Mouse (Mus musculus): ENCODE data around the gene Tmem56.

Gene Tmem56

DNA sequence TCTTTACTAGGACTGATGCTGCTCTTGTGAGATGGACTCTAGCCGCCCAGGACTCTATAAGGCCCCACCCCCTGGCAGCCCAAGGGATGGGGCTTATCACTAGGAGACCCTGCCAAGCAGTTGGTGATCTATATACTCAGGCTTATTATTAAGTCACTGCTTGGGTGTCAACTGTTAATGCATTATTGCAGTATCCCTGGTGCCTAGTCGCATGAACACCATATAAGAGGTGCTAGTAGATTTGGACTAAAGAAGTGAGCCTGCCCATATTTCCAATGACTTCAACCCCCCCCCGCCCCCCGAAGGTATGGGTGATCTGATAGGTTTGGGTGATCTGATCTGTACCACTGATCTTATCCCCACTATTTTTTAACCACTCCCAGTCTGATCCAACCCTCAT is at the start of gene Tmem56:
TSS of gene Tmem56 (minus strand) at position 101 of the 400 bp plus-strand sequence.
- DNase-seq (ENCODE audit: low spot score in 2 of 2), result no peak

DNA sequence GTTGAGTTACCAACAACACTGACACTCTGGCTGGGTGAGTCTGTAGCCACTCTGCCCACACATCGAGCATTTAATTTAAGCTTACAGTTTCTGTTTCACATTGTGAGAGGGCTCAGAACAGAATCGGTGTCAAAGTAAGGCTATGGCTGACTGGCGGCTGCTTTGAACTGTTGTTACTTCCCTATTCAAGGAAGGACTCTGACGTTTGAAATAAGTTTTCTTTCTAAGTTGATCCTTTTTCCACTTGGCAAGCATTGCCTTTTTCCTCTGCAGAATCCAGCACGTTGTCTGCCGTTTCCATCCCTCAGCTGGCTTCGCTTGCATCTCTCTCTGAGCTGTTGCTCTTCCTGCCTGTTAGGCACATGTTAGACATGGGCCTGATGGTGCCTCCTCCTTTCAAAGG is 47.3 kb upstream of the Tmem56 start:
- DNase-seq (ENCODE audit: low spot score in 2 of 2), result no peak

DNA sequence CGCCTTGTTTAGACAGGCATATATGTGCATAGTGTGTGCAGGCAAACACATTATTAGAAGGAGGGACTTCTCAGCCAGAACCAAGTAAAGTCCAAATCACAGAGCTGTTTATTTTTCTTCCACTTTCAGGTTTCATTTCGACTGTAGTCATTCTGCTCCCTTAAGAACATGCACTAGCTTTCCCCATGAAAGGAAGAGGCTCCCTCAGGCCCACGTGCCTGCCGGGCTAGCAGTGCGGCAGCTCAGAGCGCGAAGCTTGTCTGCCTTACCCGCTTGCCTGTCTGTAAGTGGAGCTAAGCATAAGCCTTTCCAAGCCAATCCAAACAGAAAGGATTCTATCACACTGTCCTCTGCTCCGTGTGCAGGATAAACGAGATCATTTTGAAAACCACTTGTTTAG is 46.7 kb upstream of the Tmem56 start:
- no peak for DNase-seq (ENCODE audit: low spot score in 2 of 2)

DNA sequence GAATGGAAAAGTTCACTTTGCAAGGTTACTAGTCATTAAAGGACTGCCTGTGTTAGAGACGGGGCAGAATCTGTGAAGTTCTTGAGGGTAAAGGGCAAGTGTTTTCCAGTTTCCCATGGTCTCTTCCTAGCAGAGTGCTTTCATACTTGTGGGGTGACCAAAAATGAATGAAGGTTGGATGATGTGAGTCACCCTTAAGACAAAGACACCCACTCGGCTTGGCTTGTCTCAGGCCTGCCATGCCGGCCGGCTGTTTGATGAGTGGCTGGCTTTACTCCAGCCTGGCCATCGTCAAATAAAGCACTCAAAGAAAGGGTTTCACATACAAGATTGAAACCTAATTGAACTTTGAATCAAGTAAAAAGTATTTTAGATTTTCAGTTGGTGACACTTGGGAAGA is 44.5 kb upstream of the Tmem56 start:
- DNase-seq (ENCODE audit: low spot score in 2 of 2), result no peak

DNA sequence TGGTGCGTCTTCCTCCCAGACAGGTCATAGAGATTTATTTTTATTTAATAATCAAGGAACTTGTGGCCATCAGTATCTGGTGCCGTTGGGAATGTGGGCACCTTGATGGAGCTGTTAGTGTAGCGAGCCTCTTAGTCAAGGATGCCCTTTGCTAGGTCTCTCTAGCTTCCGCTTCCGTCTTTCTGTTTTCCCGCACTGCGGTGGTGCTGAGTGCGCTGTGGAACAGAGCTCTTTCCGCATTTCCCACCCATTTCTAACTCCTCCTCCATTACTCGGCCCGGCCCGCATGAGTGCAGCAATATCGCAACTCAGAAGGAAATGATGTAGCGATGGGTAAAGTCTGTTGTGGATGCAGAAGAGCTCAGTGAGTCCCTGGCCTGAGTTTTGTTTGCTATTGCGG is 40.5 kb upstream of the Tmem56 start:
- no peak for DNase-seq (ENCODE audit: low spot score in 2 of 2)

DNA sequence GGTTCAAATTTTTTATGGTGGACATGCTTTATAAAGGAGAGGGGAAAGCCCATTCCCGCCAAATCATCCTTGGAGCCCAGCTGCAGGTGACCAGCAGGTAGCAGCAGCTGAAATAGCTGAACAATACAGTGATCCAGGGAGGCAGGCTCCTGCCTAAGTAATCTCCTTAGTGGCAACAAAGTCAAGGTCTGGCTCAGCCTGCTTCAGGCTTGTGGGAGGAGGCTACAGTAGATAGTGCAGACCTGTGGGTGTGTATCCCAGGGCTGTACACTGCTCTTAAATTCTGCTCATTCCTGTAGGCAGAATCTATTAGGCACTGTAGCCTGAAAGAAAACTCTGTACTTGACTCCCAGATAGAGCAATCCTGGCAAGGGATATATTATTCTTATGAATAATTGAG is 38.0 kb upstream of the Tmem56 start:
- DNase-seq (ENCODE audit: low spot score in 2 of 2), result no peak

DNA sequence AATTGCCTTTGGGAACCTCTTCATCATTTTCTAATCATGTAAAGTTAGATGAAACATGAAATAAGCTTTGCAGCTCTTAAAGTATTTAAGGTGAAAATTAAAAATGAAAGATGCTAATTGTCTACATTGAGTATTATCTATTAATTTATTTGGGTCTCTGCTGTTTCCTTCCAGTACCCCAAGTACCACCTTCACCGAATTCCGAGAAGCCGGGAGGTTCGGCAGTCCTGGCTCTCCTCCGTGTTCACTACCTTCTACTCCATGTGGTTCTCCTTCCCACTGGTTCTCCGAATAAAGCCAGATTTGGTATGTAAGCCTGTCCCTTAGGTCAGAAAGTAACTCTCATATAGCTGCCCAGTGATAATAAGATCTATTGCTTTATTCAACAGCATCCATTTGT is 37.0 kb upstream of the Tmem56 start:
- no peak for DNase-seq (ENCODE audit: low spot score in 2 of 2)

DNA sequence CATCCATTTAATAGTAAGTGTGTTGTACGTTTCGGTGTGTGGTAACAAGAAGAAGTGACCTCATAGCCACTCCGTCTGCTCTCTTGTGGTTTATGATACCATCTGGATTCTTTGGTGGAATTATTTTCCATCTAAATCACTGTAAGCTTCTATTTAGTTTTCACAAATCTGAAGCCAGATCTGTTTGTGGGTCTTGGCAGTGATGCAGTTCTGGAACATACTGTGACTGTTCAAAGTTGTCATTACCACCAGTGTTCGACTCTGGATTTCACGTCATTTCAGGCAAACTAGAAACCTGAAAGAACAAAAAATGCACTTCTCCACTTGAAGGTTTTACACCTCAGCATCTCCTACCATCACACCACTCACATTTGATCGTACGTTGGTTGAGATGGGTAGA is 32.6 kb upstream of the Tmem56 start:
- no peak for DNase-seq (ENCODE audit: low spot score in 2 of 2)

DNA sequence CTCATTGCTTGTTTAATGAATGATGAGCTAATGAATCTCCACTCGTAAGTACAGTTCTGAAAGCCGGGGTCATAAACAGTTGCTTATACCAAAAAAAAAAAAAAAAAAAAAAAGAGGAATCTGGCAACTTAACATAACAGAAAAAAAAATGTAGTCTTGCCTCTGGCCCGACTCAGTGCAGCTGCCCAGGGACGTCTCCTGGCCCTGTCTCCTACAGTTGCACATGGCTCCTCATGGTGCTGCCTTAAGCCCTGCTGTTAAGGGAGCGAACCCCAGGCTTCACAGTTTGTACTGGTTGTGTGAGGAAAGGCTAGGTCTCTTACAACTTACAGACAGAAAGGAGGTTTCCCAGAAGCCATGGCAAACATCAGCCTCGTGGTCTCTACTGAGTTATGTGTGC is 31.3 kb upstream of the Tmem56 start:
- no peak for DNase-seq (ENCODE audit: low spot score in 2 of 2)

DNA sequence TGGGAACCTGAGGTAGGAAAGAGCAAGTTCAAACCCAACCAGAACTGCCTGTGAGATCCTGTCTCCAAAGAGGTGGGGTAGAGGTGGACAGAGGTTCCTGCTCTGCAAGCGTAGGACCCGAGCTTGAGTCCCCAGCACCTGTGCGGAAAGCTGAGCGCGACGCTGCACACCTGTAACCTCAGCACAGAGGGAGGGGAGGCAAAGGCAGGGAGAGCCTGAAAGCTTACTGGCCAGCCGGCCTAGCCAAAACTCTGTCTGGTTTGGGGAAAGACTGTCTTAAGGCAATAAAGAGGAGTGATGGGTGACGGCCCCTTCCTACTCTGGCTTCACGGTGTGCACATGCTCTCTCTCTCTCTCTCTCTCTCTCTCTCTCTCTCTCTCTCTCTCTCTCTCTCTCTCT is 30.1 kb upstream of the Tmem56 start:
- no peak for DNase-seq (ENCODE audit: low spot score in 2 of 2)

DNA sequence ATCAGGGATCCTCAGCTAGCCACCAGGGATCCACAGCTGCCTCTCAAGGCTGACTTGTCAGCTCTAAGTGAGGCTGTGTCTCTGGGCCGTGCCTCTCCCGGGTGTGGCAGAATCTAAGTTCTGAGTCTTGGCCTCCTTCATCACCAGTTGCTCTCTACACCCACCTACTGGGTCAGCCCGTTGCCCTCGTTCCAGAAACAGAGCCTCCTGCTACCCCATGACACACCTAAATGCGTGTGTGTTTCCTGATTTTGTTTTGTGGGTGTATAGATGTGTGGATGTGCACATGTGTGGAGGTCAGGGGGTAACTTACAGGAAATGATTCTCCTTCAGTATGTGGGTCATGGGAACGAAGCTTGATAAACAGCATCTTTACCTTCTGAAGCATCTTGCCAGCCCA is 29.5 kb upstream of the Tmem56 start:
- no peak for DNase-seq (ENCODE audit: low spot score in 2 of 2)

DNA sequence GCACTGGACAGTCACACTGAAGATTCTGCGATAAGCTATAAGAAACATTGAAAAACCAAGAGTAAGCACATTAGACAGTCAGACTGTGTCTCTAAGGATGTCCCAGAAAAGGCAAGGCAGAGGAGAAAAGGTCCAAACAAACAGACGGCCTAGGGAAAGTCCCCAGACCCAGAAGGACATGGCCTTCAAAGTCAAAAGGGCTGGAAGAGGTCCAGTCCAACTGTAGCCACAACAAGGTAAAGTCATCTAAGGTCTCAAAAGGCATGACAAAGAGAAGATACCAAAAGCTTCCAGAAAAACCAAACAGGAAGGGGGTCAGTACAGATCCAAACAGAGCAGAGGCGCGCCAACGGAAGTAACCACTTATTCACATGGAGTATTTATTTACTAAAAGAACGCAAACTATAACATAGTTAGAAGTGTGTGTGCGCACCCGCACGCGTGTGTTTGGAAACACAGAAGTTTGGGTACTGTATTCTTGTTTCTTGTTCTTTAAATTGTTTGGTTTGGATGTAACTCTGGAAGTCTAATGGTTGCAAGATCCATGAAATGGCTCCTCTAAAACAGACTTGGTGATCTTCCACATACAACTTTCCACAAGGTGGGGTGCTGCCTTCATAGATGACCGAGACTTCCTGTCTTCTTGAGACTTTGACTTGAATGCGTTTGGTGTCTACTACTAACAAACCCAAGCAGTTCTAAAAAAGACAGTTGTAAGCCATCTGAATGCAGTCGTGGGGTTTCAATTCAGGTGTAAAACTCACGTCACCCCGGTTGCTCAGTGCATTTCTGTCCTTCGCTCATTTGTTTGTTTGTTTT is 27.2 kb upstream of the Tmem56 start:
- no peak for DNase-seq (ENCODE audit: low spot score in 2 of 2)

DNA sequence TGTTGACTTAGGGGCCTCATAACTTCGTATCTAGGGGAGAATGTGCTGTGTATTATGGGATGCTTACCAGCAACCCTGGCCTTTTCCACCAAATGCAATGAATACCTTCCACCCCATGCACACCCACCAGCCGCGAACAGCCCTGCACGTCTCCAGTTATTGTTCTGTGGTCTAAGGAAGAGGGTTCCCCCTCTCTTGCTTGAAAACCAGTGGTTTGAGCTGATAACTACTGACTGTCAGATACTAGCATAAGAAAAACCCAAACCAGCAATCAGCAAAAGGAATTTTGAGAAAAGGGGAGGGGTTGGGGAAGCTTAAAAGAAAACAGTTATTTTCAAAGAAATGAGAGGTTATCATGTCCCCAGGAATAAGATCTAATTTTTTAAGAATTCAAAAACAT is 26.5 kb upstream of the Tmem56 start:
- DNase-seq (ENCODE audit: low spot score in 2 of 2), result no peak

DNA sequence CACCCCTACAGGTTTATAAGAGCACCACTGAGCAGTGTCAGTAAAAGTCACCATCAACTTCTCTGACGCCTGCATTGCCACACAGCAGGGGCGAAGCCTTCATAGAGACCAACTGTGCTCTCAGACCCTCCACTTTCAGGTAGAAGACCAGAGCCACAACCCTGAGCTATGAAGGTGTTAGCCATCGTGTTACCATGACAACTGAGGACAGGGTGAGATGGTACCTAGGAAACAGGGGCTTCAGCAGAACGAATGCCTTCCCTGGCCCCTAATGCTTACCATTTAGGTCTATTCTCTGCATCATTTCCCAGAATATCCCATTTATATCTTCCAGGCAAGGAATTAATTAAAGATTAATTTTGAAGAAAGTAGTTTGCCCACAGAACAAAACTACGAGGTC is 26.0 kb upstream of the Tmem56 start:
- no peak for DNase-seq (ENCODE audit: low spot score in 2 of 2)

DNA sequence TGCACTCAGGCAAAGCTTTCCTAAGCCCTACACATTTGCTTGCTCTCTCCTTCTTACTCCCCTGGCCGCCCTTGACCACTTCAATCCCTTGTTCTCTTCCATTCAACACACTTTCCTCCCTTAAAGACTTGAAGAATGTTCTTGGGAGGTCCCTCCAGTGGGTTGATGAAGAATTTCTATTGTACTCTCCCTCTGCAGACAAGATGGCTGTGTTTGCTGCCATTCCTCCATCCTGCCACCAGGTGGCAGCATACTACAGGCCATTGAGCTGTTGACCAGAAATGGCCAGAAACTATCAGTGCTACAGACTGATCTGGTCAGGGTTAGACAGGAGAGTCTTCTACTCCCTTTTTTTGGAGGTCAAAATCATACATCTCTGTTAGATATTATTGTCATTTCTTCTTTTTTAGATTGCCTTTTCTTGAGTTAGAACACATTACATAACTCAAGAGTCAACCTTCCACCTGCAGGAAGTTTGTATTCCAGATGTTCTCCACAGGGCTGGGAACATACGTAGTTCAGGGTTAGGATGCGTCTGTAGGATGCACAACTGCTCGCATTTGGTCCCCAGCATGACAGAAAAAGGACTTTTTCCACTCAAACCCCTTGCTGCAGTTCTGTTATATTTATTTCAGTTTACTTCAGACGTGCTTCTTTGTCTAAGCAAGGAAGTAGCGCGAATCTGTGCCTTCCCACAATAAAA is 24.8 kb upstream of the Tmem56 start:
- DNase-seq (ENCODE audit: low spot score in 2 of 2), result peak; percentile 67 to 78

DNA sequence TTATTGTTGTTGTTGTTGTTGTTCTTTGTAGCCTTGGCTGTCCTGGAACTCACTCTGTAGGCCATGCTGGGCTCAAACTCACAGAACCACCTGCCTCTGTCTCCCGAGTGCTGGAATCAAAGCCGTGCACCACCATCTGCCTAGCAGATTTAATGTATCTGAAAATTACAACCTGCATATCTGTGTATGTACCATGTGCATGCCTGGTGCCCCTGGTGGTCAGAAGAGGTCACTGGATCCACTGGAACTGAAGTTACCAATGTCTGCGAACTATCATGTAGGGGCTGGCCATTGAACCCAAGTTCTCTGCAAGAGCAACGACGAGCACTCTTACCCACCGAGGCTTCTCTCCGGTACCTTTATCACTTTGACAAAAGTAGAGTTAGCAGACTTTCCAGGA is 23.7 kb upstream of the Tmem56 start:
- no peak for DNase-seq (ENCODE audit: low spot score in 2 of 2)

DNA sequence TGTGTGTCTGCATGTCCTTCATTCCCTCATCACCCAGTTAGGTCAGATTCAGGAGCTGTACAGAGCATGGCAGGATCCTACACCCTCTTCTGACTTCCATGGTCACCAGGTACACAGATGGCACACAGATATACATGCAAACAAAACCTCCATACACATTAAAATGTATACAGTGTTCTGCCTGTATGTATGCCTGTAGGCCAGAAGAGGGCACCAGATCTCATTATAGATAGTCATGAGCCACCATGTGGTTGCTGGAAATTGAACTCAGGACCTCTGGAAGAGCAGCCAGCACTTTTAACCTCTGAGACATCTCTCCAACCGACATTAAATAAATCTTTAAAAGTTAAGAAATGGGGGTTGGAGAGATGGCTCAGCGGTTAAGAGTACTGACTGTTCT is 11.3 kb upstream of the Tmem56 start:
- no peak for DNase-seq (ENCODE audit: low spot score in 2 of 2)

DNA sequence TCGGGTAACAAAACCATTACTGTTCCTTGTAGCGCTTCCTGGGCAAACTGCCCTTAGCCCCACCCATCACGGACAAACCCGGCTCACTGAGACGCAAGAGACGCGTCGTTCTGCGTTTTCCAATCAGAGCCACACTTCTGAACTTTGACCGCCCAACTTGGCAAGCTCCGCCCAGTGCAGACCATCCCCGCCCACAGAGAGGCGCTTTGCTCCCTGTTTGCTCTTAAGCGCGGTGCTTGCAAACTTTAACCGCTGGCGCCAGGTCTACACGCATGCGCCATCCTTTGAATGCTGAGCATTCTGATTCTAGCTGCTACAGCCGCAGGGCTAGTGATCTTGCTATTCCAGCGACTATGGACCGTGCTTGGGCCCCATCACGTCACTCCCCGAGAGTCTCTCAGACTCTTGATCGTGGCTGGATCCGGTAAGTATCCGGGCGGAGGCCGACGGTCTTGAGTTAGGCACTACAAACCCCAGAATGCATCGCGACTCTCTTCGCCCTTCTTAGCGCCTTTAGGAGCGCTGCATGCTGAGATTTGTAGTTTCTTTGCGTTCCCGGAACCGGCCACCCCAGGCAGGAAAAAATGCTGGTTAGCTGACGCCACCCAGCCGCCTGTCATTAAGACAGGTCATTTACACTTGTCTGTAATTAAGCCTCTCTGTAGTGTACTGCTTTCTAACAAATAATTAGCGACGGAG is 8.8 kb upstream of the Tmem56 start, which contains the start of gene Alg14:
TSS of gene Alg14 (plus strand) at position 214 of the 699 bp plus-strand sequence.
- DNase-seq (ENCODE audit: low spot score in 2 of 2), result peak; percentile 78 to 91

DNA sequence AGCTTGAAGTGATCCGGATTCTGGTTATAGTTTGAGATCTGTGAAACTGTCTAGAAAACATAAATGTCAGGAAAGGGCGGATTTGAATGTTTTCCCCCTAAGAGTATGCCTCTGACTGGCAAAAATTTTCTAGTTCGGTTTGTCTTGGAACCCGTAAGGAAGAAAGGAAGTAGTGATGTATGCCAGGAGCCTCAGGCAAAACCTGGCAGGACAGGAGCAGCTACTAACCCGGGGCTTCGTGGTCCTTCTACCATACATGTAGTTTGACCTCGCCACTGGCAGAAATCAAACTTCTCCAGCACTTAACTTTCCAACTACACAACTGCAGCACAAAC is 8.3 kb upstream of the Tmem56 start:
- no peak for DNase-seq (ENCODE audit: low spot score in 2 of 2)

DNA sequence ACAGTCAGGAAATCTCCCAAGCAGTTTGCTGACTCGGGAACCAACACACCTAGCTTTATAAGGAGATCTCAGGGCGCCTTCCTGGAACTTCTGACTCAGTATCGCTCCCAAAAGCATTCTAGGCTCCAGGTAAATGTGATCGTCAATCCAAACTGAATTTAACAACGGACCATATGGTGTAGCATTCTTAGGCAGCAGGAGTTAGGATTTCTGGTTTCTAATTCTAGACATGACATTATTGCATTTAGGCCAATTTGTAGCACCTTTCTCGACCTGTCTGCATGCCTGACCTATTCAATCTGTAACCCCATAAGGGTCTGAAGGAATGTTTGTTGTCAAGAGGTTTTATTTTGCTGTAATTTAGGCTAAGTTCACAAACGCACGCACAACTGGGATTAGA is 7.8 kb upstream of the Tmem56 start:
- DNase-seq (ENCODE audit: low spot score in 2 of 2), result no peak

DNA sequence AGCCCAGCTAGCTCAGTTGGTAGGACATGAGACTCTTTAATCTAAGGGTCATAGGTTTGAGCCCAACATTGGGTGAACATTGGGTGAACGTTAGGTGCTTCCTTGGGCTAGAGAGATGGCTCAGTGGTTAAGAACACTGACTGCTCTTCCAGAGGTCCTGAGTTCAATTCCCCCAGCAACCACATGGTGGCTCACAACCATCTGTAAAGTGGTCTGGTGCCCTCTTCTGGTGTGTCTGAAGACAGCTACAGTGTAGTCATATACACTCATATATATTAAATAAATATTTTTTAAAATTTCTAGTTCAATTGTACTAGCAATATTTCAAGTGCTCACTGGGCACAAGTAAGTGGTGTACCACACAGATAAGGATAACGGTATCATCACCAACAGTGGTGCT is 4.3 kb upstream of the Tmem56 start:
- no peak for DNase-seq (ENCODE audit: low spot score in 2 of 2)

DNA sequence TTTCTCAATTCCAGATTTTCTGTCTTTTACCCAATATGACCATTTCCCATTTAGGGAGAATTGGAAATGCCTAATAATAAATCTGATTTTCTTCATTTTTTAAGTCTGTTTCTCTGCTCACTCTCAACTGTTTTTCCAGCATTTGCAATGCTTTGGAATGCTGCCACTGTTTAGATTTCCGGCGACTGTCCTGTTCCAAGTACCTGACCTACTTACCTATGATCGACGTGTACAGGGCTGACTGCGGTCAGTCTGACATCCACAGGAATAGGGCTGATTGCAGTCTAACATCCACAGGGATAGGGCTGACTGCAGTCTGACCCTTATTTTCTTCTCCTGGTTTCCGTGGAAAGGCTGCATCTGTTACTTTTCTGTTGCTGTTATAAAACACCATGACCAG is 2.3 kb upstream of the Tmem56 start:
- DNase-seq (ENCODE audit: low spot score in 2 of 2), result no peak

DNA sequence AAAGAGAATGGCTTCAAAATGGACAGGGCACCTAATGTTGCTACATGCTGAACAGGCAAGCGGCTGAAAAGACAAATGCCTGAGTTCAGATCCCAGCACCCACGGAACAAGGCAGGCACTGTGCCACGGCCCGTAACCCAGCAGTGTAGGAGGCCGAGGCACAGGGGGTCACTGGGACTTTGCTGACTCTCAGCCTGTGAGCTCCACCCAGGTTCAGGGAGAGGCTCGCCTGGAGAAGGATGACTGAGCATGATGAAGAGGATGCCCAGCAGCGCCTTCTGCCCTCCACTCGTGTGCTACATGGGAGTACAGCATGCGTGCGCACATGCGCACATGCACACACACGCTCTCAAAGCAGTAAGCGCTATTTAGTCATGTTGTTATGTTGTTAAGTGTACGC is 3.2 kb downstream of the Tmem56 start:
- no peak for DNase-seq (ENCODE audit: low spot score in 2 of 2)
